26 mouse cellular contexts compared by ENCODE assay signal in genomic region chr16:75545310-75545709, GRCm38 (mm10). TPM values are rescaled to one million over a fixed set of nuclear protein-coding genes. Genes with fewer than 3 reads are reported as not detected.
A peak's percentile ranks its signal among the peaks of the same experiment; 100 is the strongest.
DNase-seq lines count a peak whose midpoint lies in the region; ATAC-seq lines count a peak whose summit lies in the region.
"Had no signal": no experiment of that assay in that cellular context is flagged by ENCODE, and none has a peak within 500 bp of the region (broad histone marks: within the 10 kb centered on the region; RNA-seq: fewer than 3 reads in every experiment).

No protein-coding gene starts in this region.

- no peaks in the 10 kb centered on the region for H3K4me1 ChIP-seq in embryonic facial prominence, embryonic 10.5 days

- ATAC-seq in granulocyte monocyte progenitor cell, adult 5-6 weeks (replicated peaks; ENCODE audit: poor library complexity, severe bottlenecking): peak; percentile 59; the same call in 1 of the 2 replicates
- peak; percentile 72 for ATAC-seq in megakaryocyte, adult 5-6 weeks (ENCODE audit: poor library complexity, severe bottlenecking)
- ATAC-seq in megakaryocyte progenitor cell, adult 5-6 weeks (replicated peaks; ENCODE audit: poor library complexity): peak; percentile 37; the same call in 1 of the 2 replicates
- ATAC-seq: activated CD4-positive, CD25-positive, alpha-beta regulatory T cell, adult 4 months; CD4-positive, CD25-positive, alpha-beta regulatory T cell, adult 4 months; Patski had no signal

- H3K9me3 ChIP-seq in embryonic facial prominence, embryonic 10.5 days: no peaks in the 10 kb centered on the region
- H3K9me3 ChIP-seq: G1E had no signal

- H3K27ac ChIP-seq in embryonic facial prominence, embryonic 10.5 days (replicated peaks): no peak overlapping the region

- WGBS in embryonic facial prominence, embryonic 10.5 days: 87% methylated on average over 1 of the region's 1 CpGs

- no peaks in the 10 kb centered on the region for H3K27me3 ChIP-seq in embryonic facial prominence, embryonic 10.5 days (replicated peaks; ENCODE audit: low read depth, poor library complexity, severe bottlenecking)
- H3K27me3 ChIP-seq: CH12.LX had no signal

- H3K36me3 ChIP-seq in embryonic facial prominence, embryonic 10.5 days (replicated peaks): no peaks in the 10 kb centered on the region
- H3K36me3 ChIP-seq: G1E had no signal

- DNase-seq in natural killer cell, adult 2 months (ENCODE audit: low spot score in 2 of 2): no peak
- no peak for DNase-seq in embryonic facial prominence, embryonic 10.5 days (ENCODE audit: low spot score)
- no peak for DNase-seq in thymus, adult 18-20 months
- DNase-seq: adrenal gland, adult 2 months; adrenal gland, adult 8-10 months; adrenal gland, postnatal 10 days; adrenal gland, postnatal 14 days; adrenal gland, postnatal 25 days; adrenal gland, postnatal 36 days; B cell, adult 2 months; cerebellum, adult 11 months; cerebellum, adult 11-12 months; cerebellum, adult 18-20 months had no signal

- no peak overlapping the region for H3K4me3 ChIP-seq in embryonic facial prominence, embryonic 10.5 days

RNA-seq across cellular contexts. Expression of gene Lipi, which starts 40.6 kb away (rescaled TPM):
- total RNA-seq in granulocyte monocyte progenitor cell, adult 5-6 weeks (2014; fragmentation: Nextera tagmentation): not detected in 2 replicates
- total RNA-seq in granulocyte monocyte progenitor cell, adult 5-6 weeks (2017): not detected in 2 replicates
- total RNA-seq in megakaryocyte, adult 5-6 weeks (2015): not detected in 2 replicates
- total RNA-seq in megakaryocyte, adult 5-6 weeks (2017): not detected in 2 replicates
- total RNA-seq in megakaryocyte progenitor cell, adult 5-6 weeks (2015): not detected in 2 replicates
- total RNA-seq in megakaryocyte progenitor cell, adult 5-6 weeks (2017): not detected in 2 replicates
- polyA plus RNA-seq in embryonic facial prominence, embryonic 10.5 days (2016; fragmentation: Nextera tagmentation; extraction: Ambion mirVana): not detected in 2 replicates
- total RNA-seq: adrenal gland, adult 18-20 months; adrenal gland, adult 2 months; adrenal gland, adult 8-10 months; adrenal gland, postnatal 10 days; adrenal gland, postnatal 14 days; adrenal gland, postnatal 25 days; adrenal gland, postnatal 36 days; adrenal gland, postnatal 4 days; CH12.LX; ES-E14; G1E; MEL had no signal
- polyA plus RNA-seq: activated CD4-positive, CD25-positive, alpha-beta regulatory T cell, adult 4 months; adrenal gland, adult 2 months; C2C12; CD4-positive, CD25-positive, alpha-beta regulatory T cell, adult 4 months; G1E; Patski had no signal

RNA-seq across cellular contexts. Expression of gene Rbm11, which starts 47.3 kb away (rescaled TPM):
- total RNA-seq in granulocyte monocyte progenitor cell, adult 5-6 weeks (2014; fragmentation: Nextera tagmentation): not detected in 2 replicates
- total RNA-seq in granulocyte monocyte progenitor cell, adult 5-6 weeks (2017): 0.30 TPM in 1 of 2 replicates, not detected in the other
- 0.13 and 0.18 TPM in 2 replicates for total RNA-seq in megakaryocyte, adult 5-6 weeks (2015)
- 0.18 TPM in 1 of 2 replicates, not detected in the other for total RNA-seq in megakaryocyte, adult 5-6 weeks (2017)
- total RNA-seq in megakaryocyte progenitor cell, adult 5-6 weeks (2015): 0.17 TPM in 1 of 2 replicates, not detected in the other
- total RNA-seq in megakaryocyte progenitor cell, adult 5-6 weeks (2017): 0.07 and 0.29 TPM in 2 replicates
- polyA plus RNA-seq in embryonic facial prominence, embryonic 10.5 days (2016; fragmentation: Nextera tagmentation; extraction: Ambion mirVana): 0.28 and 0.57 TPM in 2 replicates
- total RNA-seq: CH12.LX, MEL had no signal
- polyA plus RNA-seq: G1E had no signal
